Mouse (Mus musculus): ENCODE measurements around the gene Fzd7. TPM values are rescaled to one million over a fixed set of nuclear protein-coding genes. Genes with fewer than 3 reads are reported as not detected.
"Not testable (repeated sequence)": the region's sequence is repeated elsewhere in the genome, so short reads cannot be mapped to it uniquely, and the experiment has no call there.

Fzd7 gene
- total RNA-seq (2021): 1 to 10 TPM; 4.7 to 6.4 TPM
- long read RNA-seq, experiment 1: 0 reads
- long read RNA-seq, experiment 2, full-length matches to known transcripts: 4 of 4 reads
- long read RNA-seq, experiment 2, partial matches to known transcripts: 0 of 4 reads
- long read RNA-seq, experiment 2, other reads (novel, unspliced or antisense): 0 of 4 reads

DNA sequence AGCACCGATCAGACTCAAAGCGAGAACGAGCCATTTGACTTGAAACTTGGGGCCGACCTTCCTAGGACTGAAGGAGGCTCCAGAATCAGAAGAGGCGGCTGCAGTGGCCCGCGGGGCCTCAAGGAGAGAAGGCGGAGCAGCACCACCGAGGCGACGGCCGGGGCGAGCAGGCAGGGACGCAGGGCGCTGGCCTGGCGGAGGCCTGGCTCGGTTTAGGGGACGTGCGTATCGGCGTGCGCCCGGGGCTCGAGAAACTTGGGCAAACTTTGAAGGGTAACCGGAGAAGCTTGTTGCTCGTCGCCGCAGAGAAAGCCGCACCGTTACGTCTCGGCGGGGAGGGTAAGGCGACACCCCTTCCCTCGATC is at the start of gene Fzd7:
Fzd7 (plus strand) TSS at position 94 of the 365 bp plus-strand sequence.
- DNase-seq: peak; percentile 57 to 66
- intact Hi-C loops (cut with DNase I): loop anchor here (2.0 to 5.0 kb wide), 2 partner anchors 140 to 245 kb away; partner anchors contain the start of gene Als2

GRCm38 (mm10) chr1:59433296-59433695 is 48.9 kb upstream of the Fzd7 start:
- no peak for DNase-seq
- intact Hi-C loops (cut with DNase I): no loop called here

DNA sequence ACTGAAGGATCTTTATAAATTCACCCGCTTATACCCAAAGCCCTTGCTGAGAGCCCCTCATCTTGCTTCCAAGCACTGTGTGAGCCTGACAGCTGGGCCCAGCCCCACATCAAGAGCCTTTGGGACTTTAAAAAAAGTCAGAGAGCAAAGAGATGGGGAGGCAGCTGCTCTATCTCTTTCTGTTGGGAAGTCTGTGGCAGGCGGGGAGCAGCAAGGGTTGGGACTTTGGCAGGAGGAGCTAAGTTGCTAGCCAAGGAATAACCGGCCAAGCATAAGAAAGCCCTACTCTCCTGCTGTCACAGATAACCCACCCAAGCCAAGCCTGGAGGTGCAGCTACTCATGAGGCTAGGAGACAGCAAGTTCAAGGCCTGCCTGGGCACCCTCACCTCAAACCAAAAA is 48.2 kb upstream of the Fzd7 start:
- peak; percentile 66 to 77 for DNase-seq
- intact Hi-C loops (cut with DNase I): no loop called here

GRCm38 (mm10) chr1:59435270-59435669 is 47.0 kb upstream of the Fzd7 start:
- intact Hi-C loops (cut with DNase I): no loop called here
- no peak for DNase-seq

- intact Hi-C loops (cut with DNase I): no loop called here
Measured at GRCm38 (mm10) chr1:59436321-59436720, 45.9 kb upstream of the Fzd7 start.

DNA sequence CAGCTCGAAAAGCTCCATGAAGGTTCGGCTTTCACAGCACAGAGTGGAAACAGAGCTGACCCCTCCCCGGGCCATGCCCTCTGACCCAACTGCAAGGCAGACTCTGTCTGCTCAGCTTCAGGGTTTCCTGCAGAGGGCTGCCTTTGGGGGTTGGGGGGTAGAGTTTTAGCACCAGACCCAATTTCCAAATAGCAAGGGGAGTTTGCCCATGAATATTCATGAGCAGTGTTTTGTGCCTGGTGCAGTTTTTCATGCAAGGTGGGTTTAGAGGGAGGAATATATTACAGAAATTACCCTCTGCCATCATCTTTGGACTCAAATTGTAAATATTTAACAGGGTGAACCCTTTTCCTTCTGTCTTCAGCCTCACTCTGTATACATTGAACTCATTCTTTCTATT is 44.3 kb upstream of the Fzd7 start:
- no peak for DNase-seq
- intact Hi-C loops (cut with DNase I): no loop called here

More at GRCm38 (mm10) chr1:59436321-59436720, 45.9 kb upstream of the Fzd7 start:
- DNase-seq: no peak

DNA sequence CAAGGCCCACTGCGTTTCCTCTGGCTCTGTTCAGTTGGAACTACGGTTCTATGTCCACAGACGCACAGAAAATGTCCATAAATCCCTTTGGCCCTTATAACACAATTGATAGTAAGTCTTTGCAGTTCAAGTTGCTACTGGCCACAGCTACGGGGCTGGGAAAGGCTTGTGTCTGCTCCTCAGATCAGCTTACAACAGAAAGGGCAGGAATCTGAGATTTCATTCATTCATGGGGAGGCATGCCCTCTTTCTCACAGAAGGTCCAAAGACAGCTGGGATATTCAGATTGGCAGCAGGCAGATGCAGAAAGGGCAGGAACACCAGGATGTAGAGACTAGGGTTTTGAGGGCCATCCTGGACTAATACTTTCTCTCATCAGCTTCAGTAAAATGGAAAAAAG is 43.9 kb upstream of the Fzd7 start:
- intact Hi-C loops (cut with DNase I): no loop called here

GRCm38 (mm10) chr1:59439252-59439651 is 43.0 kb upstream of the Fzd7 start:
- intact Hi-C loops (cut with DNase I): no loop called here
- no peak for DNase-seq

More for the DNA sequence above, 43.9 kb upstream of the Fzd7 start:
- DNase-seq: no peak

GRCm38 (mm10) chr1:59439941-59440340 is 42.3 kb upstream of the Fzd7 start:
- intact Hi-C loops (cut with DNase I): no loop called here

DNA sequence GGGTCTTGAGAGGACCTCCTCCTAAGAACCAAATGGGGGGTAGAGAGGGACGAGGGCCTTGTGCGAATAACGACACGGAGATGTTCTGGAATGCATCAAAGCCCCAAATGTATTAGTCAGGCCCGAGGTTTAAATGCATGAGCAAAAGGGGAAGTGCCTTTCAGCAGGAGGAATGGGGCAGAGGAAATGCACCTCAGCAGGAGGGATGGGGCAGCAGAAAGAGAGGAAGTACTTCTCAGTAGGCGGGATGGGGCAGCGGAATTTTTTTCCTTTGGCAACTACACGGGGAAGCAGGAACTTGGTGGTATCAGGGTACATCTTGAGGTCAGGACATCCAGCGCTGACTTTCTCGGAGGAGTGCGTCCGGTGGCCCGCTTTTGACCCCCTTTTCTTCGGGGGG is 39.5 kb upstream of the Fzd7 start:
- intact Hi-C loops (cut with DNase I): not testable (repeated sequence)

More at GRCm38 (mm10) chr1:59439941-59440340, 42.3 kb upstream of the Fzd7 start:
- no peak for DNase-seq

GRCm38 (mm10) chr1:59444127-59444660 is 38.0 kb upstream of the Fzd7 start:
- DNase-seq: no peak
- intact Hi-C loops (cut with DNase I): no loop called here

More for the DNA sequence above, 39.5 kb upstream of the Fzd7 start:
- DNase-seq: not testable (repeated sequence)

DNA sequence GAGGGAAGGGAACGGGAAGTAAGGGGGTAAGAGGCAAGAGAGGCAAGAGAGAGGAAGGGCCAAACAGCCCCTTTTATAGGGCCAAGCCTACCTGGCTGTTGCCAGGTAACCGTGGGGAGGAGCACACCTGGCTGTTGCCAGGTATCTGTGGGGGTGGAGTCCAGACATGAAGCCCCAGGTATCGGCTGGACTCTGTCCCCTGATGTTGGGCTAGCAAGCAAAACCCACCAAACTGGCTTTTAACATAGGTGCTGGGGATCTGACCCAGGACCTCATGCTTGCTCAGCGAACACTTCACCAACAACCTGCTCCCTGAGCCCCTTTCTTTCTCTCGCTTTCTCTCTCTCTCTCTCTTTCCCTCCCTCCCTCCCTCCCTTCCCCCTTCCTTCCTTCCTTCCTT is 37.0 kb upstream of the Fzd7 start:
- intact Hi-C loops (cut with DNase I): no loop called here
- no peak for DNase-seq

- intact Hi-C loops (cut with DNase I): no loop called here
- DNase-seq: no peak
Measured at GRCm38 (mm10) chr1:59448497-59449270, 33.5 kb upstream of the Fzd7 start.

GRCm38 (mm10) chr1:59449423-59449822 is 32.8 kb upstream of the Fzd7 start:
- intact Hi-C loops (cut with DNase I): no loop called here
- DNase-seq: no peak

GRCm38 (mm10) chr1:59450896-59451295 is 31.3 kb upstream of the Fzd7 start:
- no peak for DNase-seq
- intact Hi-C loops (cut with DNase I): no loop called here

- intact Hi-C loops (cut with DNase I): no loop called here
Measured at GRCm38 (mm10) chr1:59451584-59451983, 30.6 kb upstream of the Fzd7 start.

DNA sequence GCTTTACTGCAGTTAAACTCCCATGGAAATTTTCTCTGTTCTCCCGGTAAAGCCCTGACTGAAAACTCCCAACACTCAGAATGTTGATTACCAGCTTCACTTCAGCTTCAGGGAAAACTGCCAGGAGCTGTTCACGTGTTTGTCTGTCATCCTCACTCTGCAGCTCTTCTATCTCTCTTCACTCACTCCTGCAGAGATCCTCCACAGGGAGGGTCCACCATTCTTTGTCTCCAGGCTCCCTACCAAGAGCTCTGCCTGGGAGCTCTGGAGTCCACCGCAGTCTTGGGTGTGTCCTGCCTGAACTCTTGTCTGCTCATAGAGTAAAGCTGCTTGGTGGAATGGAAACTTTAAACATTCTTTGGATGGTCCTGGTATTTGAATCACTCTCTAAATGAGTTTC is 25.4 kb upstream of the Fzd7 start:
- intact Hi-C loops (cut with DNase I): no loop called here

More at GRCm38 (mm10) chr1:59451584-59451983, 30.6 kb upstream of the Fzd7 start:
- DNase-seq: no peak

DNA sequence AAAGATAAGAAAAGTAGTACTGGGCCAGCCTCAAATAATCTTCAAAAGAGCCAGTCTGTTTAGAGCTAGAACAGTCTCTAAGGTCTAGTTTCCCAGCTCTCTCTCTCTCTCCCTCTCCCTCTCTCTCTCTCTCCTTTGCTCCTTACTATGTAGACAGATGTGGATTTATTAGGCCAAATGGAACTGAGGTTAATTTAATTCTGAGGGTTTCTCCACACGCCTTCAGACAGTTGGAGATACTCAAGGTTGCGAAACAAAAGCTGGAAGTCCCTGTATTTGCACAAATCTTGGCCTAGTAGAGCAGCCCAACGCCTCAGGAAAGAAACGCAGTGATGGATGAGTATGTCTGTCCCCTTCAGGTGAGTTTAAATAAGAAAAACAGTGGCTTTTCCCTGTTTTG is 24.4 kb upstream of the Fzd7 start:
- intact Hi-C loops (cut with DNase I): no loop called here
- DNase-seq: no peak

More for the DNA sequence above, 25.4 kb upstream of the Fzd7 start:
- peak in 1 of 2 experiments; percentile 24 for DNase-seq

GRCm38 (mm10) chr1:59458886-59459285 is 23.3 kb upstream of the Fzd7 start:
- intact Hi-C loops (cut with DNase I): no loop called here
- DNase-seq: peak; percentile 36 to 37

DNA sequence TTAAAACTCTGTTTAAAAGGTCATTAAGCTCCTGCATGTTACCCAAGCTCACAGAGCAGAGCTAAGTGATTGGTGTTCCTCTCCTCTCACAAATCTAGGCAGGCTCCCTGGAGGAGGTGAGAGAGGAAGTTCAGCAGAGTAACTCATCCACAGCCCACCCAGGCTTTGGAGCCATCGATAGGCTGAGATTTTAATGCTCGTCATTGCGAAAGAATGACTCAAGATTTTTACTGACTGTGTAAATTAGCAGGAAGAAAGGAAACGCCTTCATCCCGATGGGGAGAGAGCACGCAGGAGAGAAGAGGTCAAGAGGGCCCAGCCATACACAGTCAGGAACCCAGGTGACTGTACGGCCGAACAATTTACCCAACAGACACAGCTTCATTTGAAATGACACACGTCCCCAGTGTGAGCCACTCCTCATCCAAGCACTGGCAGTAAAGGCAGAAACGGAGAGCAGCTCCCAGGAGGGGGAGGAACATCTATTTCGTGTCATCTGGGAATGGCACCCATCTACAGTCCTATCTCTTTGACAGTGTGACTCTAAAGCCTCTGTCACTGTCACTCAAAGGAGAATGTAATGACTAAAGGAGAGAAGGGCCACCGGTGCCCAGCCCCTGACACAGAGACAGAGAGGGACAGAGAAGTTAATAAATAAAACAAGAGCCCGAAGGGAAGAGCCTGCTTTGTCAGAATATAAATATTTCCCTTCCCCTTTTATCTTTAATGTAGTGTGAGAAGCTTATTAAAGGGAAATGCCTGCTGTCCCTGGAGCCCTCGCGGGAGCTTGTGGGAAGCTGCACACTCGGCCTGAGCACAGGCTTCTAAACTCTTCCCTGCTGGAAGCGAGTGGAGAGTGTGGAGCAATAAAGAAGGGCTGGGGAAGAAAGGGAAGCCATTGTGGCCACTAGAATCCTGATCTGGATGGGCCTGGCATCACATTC is 17.3 kb upstream of the Fzd7 start:
- intact Hi-C loops (cut with DNase I): no loop called here
- peak in 1 of 2 experiments; percentile 6 for DNase-seq

DNA sequence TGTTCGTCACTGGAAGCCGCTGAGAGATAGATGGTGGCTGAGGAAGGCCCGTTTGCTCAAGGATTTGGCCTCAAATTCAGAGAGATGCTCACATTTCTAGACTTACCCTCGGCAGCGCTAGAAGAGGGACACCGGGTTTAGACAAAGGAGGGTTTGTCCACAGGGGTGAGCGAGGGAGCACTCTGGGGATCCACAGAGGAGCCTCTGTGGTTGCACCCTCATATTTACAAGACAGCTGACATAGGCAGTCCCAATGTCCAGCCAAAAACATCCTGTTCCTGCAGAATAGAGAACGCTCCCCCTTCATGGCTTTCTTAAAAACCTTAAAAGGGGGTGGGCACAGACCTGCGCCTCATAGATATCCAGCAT is 16.6 kb upstream of the Fzd7 start:
- DNase-seq: no peak
- intact Hi-C loops (cut with DNase I): no loop called here

Measured in heart, postnatal 14 days (tissue).